In the genomic region with DNA sequence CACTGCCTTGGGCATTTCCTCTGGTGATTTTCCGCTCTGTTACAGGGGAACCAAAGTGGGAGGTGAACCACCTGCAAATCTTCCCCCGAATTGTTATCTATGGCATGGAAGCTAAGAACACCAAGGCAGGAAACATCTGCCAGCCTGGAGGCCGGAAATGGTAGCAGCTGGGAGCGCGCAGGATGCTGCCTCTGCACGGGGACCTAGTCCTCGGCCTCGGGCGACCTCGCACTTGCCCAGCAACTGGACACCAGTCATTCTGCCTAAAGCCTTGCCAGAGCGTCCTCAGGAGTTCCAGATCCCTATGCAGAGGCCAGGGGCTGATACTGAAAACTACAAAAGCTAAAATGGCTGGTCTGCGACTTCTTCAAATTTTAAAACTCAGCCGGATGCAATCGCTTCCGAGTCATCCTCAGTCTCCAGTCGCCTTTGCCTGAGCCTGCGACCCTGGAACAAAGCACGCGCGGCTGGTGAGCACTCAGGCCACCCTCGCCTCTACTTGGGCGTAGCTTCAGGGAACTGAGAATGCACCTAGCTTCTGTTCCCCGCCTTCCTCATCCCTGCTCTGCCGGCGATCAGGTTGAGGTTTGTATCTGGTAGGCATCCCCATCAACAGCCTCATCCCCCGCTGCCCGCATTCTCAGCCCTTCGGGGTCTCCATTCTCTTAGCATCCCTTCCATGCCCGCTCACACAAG, we compare ENCODE assay signal across 8 mouse cellular contexts. TPM values are rescaled to one million over a fixed set of nuclear protein-coding genes. Genes with fewer than 3 reads are reported as not detected.
DNase-seq lines count a peak whose midpoint lies in the region; ATAC-seq and TF ChIP-seq lines count a peak whose summit lies in the region.

No protein-coding gene starts in this region.

- no peak overlapping the region for H3K9ac ChIP-seq in ES-Bruce4 (ENCODE audit: low read depth, poor library complexity, severe bottlenecking)
- H3K9ac ChIP-seq in heart, postnatal 0 days (replicated peaks; ENCODE audit: low read depth, low read length) = no peak overlapping the region
- peak overlapping the region; percentile 91 for H3K9ac ChIP-seq in midbrain, postnatal 0 days (replicated peaks; ENCODE audit: low read length, poor library complexity, severe bottlenecking)

- no peaks in the 10 kb centered on the region for H3K36me3 ChIP-seq in ES-Bruce4 (ENCODE audit: control insufficient read depth, insufficient read depth, low read length, poor library complexity, severe bottlenecking)
- no peaks in the 10 kb centered on the region for H3K36me3 ChIP-seq in heart, postnatal 0 days (replicated peaks; ENCODE audit: control insufficient read depth, insufficient read depth, low read length)
- no peaks in the 10 kb centered on the region for H3K36me3 ChIP-seq in midbrain, postnatal 0 days (ENCODE audit: insufficient read depth, low read length)

- peak overlapping the region; percentile 44 for H3K4me2 ChIP-seq in heart, postnatal 0 days (ENCODE audit: low read depth, low read length)
- H3K4me2 ChIP-seq in midbrain, postnatal 0 days (ENCODE audit: low read depth, low read length, poor library complexity, severe bottlenecking) = peak overlapping the region; percentile 70

- peaks cover 2% of the 10 kb centered on the region for H3K4me1 ChIP-seq in ES-Bruce4 (ENCODE audit: control insufficient read depth, insufficient read depth, low read length)
- H3K4me1 ChIP-seq in heart, postnatal 0 days (ENCODE audit: control insufficient read depth, insufficient read depth) = peaks cover 5% of the 10 kb centered on the region; the same call in 1 of the 2 replicates
- H3K4me1 ChIP-seq in midbrain, postnatal 0 days (ENCODE audit: insufficient read depth, low read length) = no peaks in the 10 kb centered on the region

- no peak overlapping the region for H3K27ac ChIP-seq in ES-Bruce4 (ENCODE audit: insufficient read depth, low read length)
- H3K27ac ChIP-seq in heart, postnatal 0 days (ENCODE audit: low read depth) = no peak overlapping the region
- peak overlapping the region; percentile 91 for H3K27ac ChIP-seq in midbrain, postnatal 0 days (ENCODE audit: low read depth, low read length)

- no peak for TF ChIP-seq EP300 in ES-Bruce4 (IDR thresholded peaks at IDR 0.05; ENCODE audit: insufficient read depth, low read depth, low read length)
- no peak for TF ChIP-seq EP300 in heart, postnatal 0 days (IDR thresholded peaks at IDR 0.05; ENCODE audit: low read depth)

- no peaks in the 10 kb centered on the region for H3K9me3 ChIP-seq in ES-Bruce4 (replicated peaks; ENCODE audit: control insufficient read depth, insufficient read depth, low read length, poor library complexity, severe bottlenecking)
- H3K9me3 ChIP-seq in heart, postnatal 0 days (replicated peaks; ENCODE audit: control insufficient read depth, low read length) = no peaks in the 10 kb centered on the region
- no peaks in the 10 kb centered on the region for H3K9me3 ChIP-seq in midbrain, postnatal 0 days (ENCODE audit: low read length)

- 2% methylated on average over 29 of the region's 29 CpGs for WGBS in heart, postnatal 0 days
- under 1% methylated on average over 29 of the region's 29 CpGs for WGBS in midbrain, postnatal 0 days

- peaks cover 5% of the 10 kb centered on the region for H3K27me3 ChIP-seq in ES-Bruce4 (ENCODE audit: control insufficient read depth, insufficient read depth, low read length, poor library complexity, severe bottlenecking)
- H3K27me3 ChIP-seq in heart, postnatal 0 days (ENCODE audit: control insufficient read depth, insufficient read depth, low read length) = peaks cover 31% of the 10 kb centered on the region
- no peaks in the 10 kb centered on the region for H3K27me3 ChIP-seq in midbrain, postnatal 0 days (ENCODE audit: insufficient read depth, low read length)

- TF ChIP-seq POLR2A in ES-Bruce4 (IDR thresholded peaks at IDR 0.05; ENCODE audit: insufficient read depth, low read length) = no peak

- TF ChIP-seq CTCF in ES-Bruce4 (IDR thresholded peaks at IDR 0.05; ENCODE audit: low read depth, low read length) = no peak
- no peak for TF ChIP-seq CTCF in heart, postnatal 0 days (IDR thresholded peaks at IDR 0.05; ENCODE audit: low read depth)
- no peak for TF ChIP-seq CTCF in midbrain, postnatal 0 days (IDR thresholded peaks at IDR 0.05)

- DNase-seq in adrenal gland, adult (ENCODE audit: inconsistent age in 2 of 2, low spot score in 1 of 2) = peak; percentile 15 to 25
- DNase-seq in adrenal gland, postnatal 4 days (ENCODE audit: low spot score in 2 of 2) = no peak
- peak; percentile 11 for DNase-seq in embryo, embryonic 11.5 days (ENCODE audit: low read depth, low spot score)
- no peak for DNase-seq in heart, postnatal 0 days (ENCODE audit: low spot score)
- peak; percentile 36 to 47 for DNase-seq in left cerebral cortex, adult 8-10 months (ENCODE audit: low spot score in 2 of 2)
- peak; percentile 51 for DNase-seq in midbrain, postnatal 0 days (ENCODE audit: low spot score)
- DNase-seq in thymus, postnatal 14 days = peak; percentile 46

- ATAC-seq in heart, postnatal 0 days (ENCODE audit: insufficient read depth, low read depth) = 0 out of 2 replicates have a peak, but pooled peaks have one; percentile 27
- ATAC-seq in midbrain, postnatal 0 days (ENCODE audit: low FRiP score) = peak; percentile 19; the same call in 1 of the 2 replicates

- peak overlapping the region; percentile 31 for H3K4me3 ChIP-seq in ES-Bruce4 (ENCODE audit: low read depth, low read length)
- peak overlapping the region; percentile 10; the same call in 1 of the 2 replicates for H3K4me3 ChIP-seq in heart, postnatal 0 days (ENCODE audit: low read depth, low read length)
- peak overlapping the region; percentile 84 for H3K4me3 ChIP-seq in midbrain, postnatal 0 days (ENCODE audit: low read depth, low read length)

RNA-seq across cellular contexts. Expression of a gene that starts 2.2 kb away (rescaled TPM):
- total RNA-seq in adrenal gland, postnatal 4 days (2021) = 10 to 100 TPM; 19.8 to 20.5 TPM
- 0.21 TPM in 1 of 2 replicates, not detected in the other for polyA plus RNA-seq in ES-Bruce4 (2011; ENCODE audit: insufficient read depth, insufficient read length, low read depth, missing spikeins)
- total RNA-seq in heart, postnatal 0 days (2014; rRNA removed; ENCODE audit: low replicate concordance) = not detected in 2 replicates
- polyA plus RNA-seq in heart, postnatal 0 days (2015; fragmentation: Nextera tagmentation; extraction: Ambion mirVana) = 0.03 and 0.05 TPM in 2 replicates
- 100 to 1,000 TPM; 439 to 469 (median 455) TPM for total RNA-seq in left cerebral cortex, adult 8-10 months (2022)
- 195 and 220 TPM in 2 replicates for total RNA-seq in midbrain, postnatal 0 days (2014; rRNA removed)
- polyA plus RNA-seq in midbrain, postnatal 0 days (2015; fragmentation: Nextera tagmentation; extraction: Ambion mirVana) = 192 and 207 TPM in 2 replicates

Comparison
In these comparisons a context has a peak if more than half of its experiments do, and no peak if none do; other contexts are left out.
1. DNase-seq: peak in adrenal gland, adult (2 of 2), embryo, embryonic 11.5 days (single experiment), left cerebral cortex, adult 8-10 months (2 of 2), midbrain, postnatal 0 days (single experiment) and thymus, postnatal 14 days (single experiment); none in adrenal gland, postnatal 4 days (0 of 2) and heart, postnatal 0 days (single experiment).
2. H3K4me3 ChIP-seq: peak in every context shown above with its lines; median percentile 84 in midbrain, postnatal 0 days; 31 in ES-Bruce4; 10 in heart, postnatal 0 days.
3. RNA of a gene that starts 2.2 kb away (total RNA-seq): 439 to 469 TPM in left cerebral cortex, adult 8-10 months, 195 to 220 TPM in midbrain, postnatal 0 days and 19.8 to 20.5 TPM in adrenal gland, postnatal 4 days; not detected in heart, postnatal 0 days; every median in the first group is over 10 times any median in the second.